Mouse (Mus musculus) embryonic facial prominence, embryonic 11.5 days (tissue): ENCODE results near the gene Gnb5. TPM values are rescaled to one million over a fixed set of nuclear protein-coding genes. Genes with fewer than 3 reads are reported as not detected.

Source experiments
- ATAC-seq: fragments of 200-750 bp; cut with Nextera tagmentation; replicated peaks from 2 replicates; pipeline ENCODE4 v1.8.0; 2017; ENCODE audit warnings: low read depth; ENCODE audit not compliant: insufficient number of reproducible peaks, low FRiP score, low TSS enrichment
- DNase-seq: peaks from one replicate; pipeline ENCODE4 v3.0.0-alpha.2; 2015; ENCODE audit warnings: low spot score
- H3K27ac ChIP-seq: fragments of 300-500 bp; sonication (generic); replicated peaks from 2 replicates; pipeline ENCODE4 v1.5.1; 2014; ENCODE audit warnings: mild to moderate bottlenecking, low read depth, low read length, control low read depth
- H3K27me3 ChIP-seq: fragments of 300-500 bp; sonication (generic); 2 replicates; pipeline ENCODE4 v1.6.1; 2014; ENCODE audit warnings: mild to moderate bottlenecking, low read length, moderate library complexity, mixed read lengths; ENCODE audit not compliant: control insufficient read depth, insufficient read depth
- H3K36me3 ChIP-seq: fragments of 300-500 bp; sonication (generic); replicated peaks from 2 replicates; pipeline ENCODE4 v1.6.1; 2014; ENCODE audit warnings: low read depth, mild to moderate bottlenecking, low read length, moderate library complexity, mixed read lengths; ENCODE audit not compliant: control insufficient read depth, insufficient read depth
- H3K4me1 ChIP-seq: fragments of 300-500 bp; sonication (generic); 2 replicates; pipeline ENCODE4 v1.6.1; 2014; ENCODE audit warnings: low read length, mixed read lengths; ENCODE audit not compliant: control insufficient read depth, insufficient read depth
- H3K4me2 ChIP-seq: fragments of 300-500 bp; sonication (generic); 2 replicates; pipeline ENCODE4 v1.6.1; 2014; ENCODE audit warnings: low read depth, mild to moderate bottlenecking, control low read depth, low read length, moderate library complexity
- H3K4me3 ChIP-seq: fragments of 300-500 bp; sonication (generic); 2 replicates; pipeline ENCODE4 v1.5.1; 2014; ENCODE audit warnings: low read depth, low read length, control low read depth
- H3K9ac ChIP-seq: fragments of 300-500 bp; sonication (generic); replicated peaks from 2 replicates; pipeline ENCODE4 v1.6.1; 2014; ENCODE audit warnings: mild to moderate bottlenecking, control low read depth, low read length
- H3K9me3 ChIP-seq: fragments of 300-500 bp; sonication (generic); replicated peaks from 2 replicates; pipeline ENCODE4 v1.6.1; 2016; ENCODE audit warnings: mild to moderate bottlenecking, low read length, inconsistent platforms, mixed read lengths; ENCODE audit not compliant: control insufficient read depth
- WGBS: fragments of 180-500 bp; shearing (Covaris S2); extraction: QIAGEN DNeasy Blood & Tissue Kit; methylation state at CpG from one replicate; pipeline ENCODE4 v1.1.7; 2014; 5-methylcytosine and 5-hydroxymethylcytosine counted together
- polyA plus RNA-seq: library from polyadenylated mRNA; unstranded; fragments of >200 nt; fragmentation: Nextera tagmentation; extraction: Ambion mirVana; gene quantifications from 2 replicates; pipeline ENCODE4 v1.2.1, GENCODE M21; 2014

Gene Gnb5
- polyA plus RNA-seq, 1 experiment from 2014 or later, result 32.0 TPM

DNA sequence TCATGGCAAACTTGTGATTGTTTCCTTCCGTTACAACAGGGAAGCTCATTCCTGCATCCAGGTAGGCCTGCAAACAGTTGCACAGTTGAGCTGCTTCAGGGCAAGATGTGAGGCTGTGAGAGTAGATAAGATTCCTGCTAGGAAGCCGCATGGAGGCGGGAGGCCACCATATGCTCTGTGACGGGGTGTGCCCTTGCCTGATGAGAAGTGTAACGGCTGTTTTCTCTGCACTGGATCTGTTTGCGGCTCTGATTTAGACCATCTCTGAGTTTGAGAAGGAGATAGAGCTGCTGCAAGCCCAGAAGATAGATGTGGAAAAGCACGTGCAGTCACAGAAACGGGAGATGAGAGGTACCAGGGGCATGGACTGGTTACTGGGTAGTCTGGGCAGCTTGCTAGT, 22.5 kb upstream of the Gnb5 start:
- DNase-seq, result no peak
- WGBS, result 83% methylated on average over 8 of the region's 8 CpGs

DNA sequence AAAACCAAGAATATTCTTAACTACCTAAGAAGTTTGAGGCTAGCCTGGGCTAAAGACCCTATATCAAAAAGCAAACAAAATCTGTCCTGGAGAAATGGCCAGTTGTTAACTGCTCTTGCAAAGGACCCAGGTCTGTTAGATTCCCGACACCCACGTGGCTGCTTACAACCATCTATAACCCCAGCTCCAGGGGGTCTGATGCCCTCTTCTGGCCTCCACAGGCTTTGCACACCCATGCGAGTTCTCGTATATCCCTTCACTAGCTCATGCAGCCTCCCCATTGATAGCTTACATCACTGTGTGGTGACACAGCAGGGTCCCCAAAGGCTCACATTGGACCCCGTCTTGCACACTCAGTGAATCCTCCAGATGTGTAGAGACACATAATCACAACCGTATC, 20.7 kb upstream of the Gnb5 start:
- DNase-seq (no peak), ATAC-seq (no peak)
- H3K4me1 ChIP-seq, result no peaks in the 10 kb centered on the region
- 81% methylated on average over 6 of the region's 6 CpGs for WGBS
- H3K27ac ChIP-seq, result no peak overlapping the region
- H3K4me3 ChIP-seq, result no peak overlapping the region
- no peaks in the 10 kb centered on the region for H3K9me3 ChIP-seq
- H3K27me3 ChIP-seq, result no peaks in the 10 kb centered on the region
- no peaks in the 10 kb centered on the region for H3K36me3 ChIP-seq
- no peak overlapping the region for H3K9ac ChIP-seq
- no peak overlapping the region for H3K4me2 ChIP-seq

More for the DNA sequence above, 22.5 kb upstream of the Gnb5 start:
- Histone ChIP-seq H3K9ac (no peak overlapping the region), H3K4me2 (no peak overlapping the region), H3K9me3 (no peaks in the 10 kb centered on the region), H3K27ac (no peak overlapping the region), H3K4me1 (no peaks in the 10 kb centered on the region), H3K27me3 (no peaks in the 10 kb centered on the region), H3K36me3 (no peaks in the 10 kb centered on the region), H3K4me3 (no peak overlapping the region)
- no peak for ATAC-seq

GRCm38 (mm10) chr9:75287636-75288035, 18.5 kb upstream of the Gnb5 start:
- Histone ChIP-seq H3K9me3 (no peaks in the 10 kb centered on the region), H3K27ac (no peak overlapping the region), H3K4me3 (no peak overlapping the region), H3K36me3 (no peaks in the 10 kb centered on the region), H3K4me2 (no peak overlapping the region), H3K27me3 (no peaks in the 10 kb centered on the region), H3K9ac (no peak overlapping the region), H3K4me1 (no peaks in the 10 kb centered on the region)
- ATAC-seq, result no peak
- DNase-seq, result no peak
- WGBS, result 71% methylated on average over 6 of the region's 6 CpGs

DNA sequence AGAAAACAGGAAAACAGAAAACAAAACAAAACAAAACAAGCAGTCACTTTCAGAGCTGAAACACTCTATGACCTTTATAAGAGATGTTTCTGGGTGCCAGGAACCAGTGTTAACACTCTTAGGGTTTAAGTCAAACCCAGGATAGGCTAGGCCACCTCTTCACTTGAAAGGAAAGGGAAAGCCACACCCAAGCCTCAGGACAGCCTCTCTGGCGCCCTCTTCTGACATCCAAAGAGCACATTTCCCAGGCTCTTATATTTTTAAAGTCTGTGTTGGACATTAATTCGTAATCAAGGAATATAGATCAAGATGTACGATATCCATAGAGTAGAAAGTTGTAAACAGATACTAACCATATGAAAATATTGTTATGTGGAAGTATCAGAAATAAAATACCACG, 16.5 kb upstream of the Gnb5 start:
- WGBS, result 52% methylated on average over 4 of the region's 4 CpGs
- DNase-seq, result peak; percentile 30

DNA sequence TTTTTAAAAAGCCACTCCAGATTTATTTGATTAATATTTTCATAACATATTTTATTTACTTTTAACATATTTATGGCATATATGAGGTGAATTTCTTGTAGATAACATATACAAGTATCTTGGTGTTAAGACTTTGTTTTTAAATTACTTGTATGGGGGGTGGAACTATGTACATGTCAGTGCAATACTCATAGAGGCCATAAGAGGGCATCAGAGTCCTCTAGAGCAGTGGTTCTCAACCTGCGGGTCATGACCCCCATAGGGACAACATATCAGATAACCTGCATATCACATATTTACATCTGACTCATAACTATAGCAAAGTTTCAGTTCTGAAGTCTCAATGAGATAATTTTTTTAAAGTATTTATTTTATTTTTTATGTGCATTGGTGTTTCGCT, 6.7 kb upstream of the Gnb5 start:
- 80% methylated on average over 2 of the region's 2 CpGs for WGBS
- H3K4me3 ChIP-seq, result no peak overlapping the region
- H3K27ac ChIP-seq, result no peak overlapping the region
- H3K4me1 ChIP-seq, result no peaks in the 10 kb centered on the region
- DNase-seq (no peak), ATAC-seq (no peak)
- H3K9me3 ChIP-seq, result no peaks in the 10 kb centered on the region
- H3K9ac ChIP-seq, result no peak overlapping the region
- H3K36me3 ChIP-seq, result no peaks in the 10 kb centered on the region
- no peaks in the 10 kb centered on the region for H3K27me3 ChIP-seq
- H3K4me2 ChIP-seq, result no peak overlapping the region

More for the DNA sequence above, 16.5 kb upstream of the Gnb5 start:
- H3K4me1 ChIP-seq, result no peaks in the 10 kb centered on the region
- no peaks in the 10 kb centered on the region for H3K27me3 ChIP-seq
- H3K9ac ChIP-seq, result no peak overlapping the region
- no peak for ATAC-seq
- no peak overlapping the region for H3K4me2 ChIP-seq
- H3K9me3 ChIP-seq, result no peaks in the 10 kb centered on the region
- no peak overlapping the region for H3K4me3 ChIP-seq
- no peaks in the 10 kb centered on the region for H3K36me3 ChIP-seq
- no peak overlapping the region for H3K27ac ChIP-seq

DNA sequence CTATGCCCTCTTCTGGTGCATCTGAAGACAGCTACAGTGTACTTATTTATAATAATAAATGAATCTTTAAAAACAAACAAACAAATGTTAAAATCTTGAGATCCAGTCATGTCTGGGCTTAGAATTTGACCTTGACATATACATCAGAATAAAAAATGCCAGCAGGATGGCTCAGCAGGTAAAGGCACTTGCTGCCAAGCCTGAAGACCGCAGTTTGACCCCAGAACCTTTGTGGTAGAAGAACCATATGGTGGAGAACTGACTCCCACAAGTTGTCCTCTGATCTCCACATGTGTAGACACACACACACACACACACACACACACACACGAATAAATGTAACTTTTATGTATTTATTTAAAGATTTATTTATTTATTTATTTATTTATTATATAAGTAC, 3.1 kb upstream of the Gnb5 start:
- H3K27ac ChIP-seq, result no peak overlapping the region
- H3K4me1 ChIP-seq, result no peaks in the 10 kb centered on the region
- DNase-seq (no peak), ATAC-seq (no peak)
- WGBS, result 87% methylated on average over 2 of the region's 2 CpGs
- no peaks in the 10 kb centered on the region for H3K36me3 ChIP-seq
- no peak overlapping the region for H3K4me2 ChIP-seq
- H3K9ac ChIP-seq, result no peak overlapping the region
- H3K9me3 ChIP-seq, result no peaks in the 10 kb centered on the region
- H3K4me3 ChIP-seq, result no peak overlapping the region
- H3K27me3 ChIP-seq, result no peaks in the 10 kb centered on the region

DNA sequence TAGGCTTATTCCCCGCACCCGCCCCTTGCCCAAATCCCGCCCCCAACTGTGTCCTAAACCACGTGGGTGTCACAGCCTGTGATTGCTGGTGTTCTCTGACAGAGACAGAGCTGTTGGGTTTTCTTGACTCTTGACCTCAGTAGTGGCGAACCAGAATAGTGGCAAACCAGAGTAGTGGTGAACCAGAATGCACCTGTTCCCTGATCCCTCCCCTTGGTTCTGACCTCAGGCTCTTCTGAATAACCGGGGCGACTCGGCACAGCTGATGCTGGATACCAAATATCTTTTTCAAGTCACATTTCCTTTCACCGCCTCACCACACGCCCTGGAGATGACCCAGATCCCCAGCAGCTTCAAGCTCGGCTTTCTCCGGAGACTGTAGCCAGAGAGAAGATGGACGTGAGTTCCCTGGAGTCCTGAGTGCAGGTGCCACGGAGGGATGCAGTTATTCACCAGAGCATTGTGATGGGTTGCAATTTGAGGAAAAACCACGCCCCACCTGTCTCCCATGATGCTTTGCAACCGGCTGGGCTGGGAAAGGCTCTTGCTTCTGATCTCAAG, 2.3 kb upstream of the Gnb5 start:
- ATAC-seq, result no peak
- Histone ChIP-seq H3K27me3 (no peaks in the 10 kb centered on the region), H3K4me3 (no peak overlapping the region), H3K9me3 (no peaks in the 10 kb centered on the region), H3K4me2 (no peak overlapping the region), H3K27ac (no peak overlapping the region), H3K9ac (no peak overlapping the region), H3K4me1 (no peaks in the 10 kb centered on the region), H3K36me3 (no peaks in the 10 kb centered on the region)
- no peak for DNase-seq
- 29% methylated on average over 16 of the region's 16 CpGs for WGBS

- 34% methylated on average over 7 of the region's 7 CpGs for WGBS
- Histone ChIP-seq H3K4me2 (no peak overlapping the region), H3K9me3 (no peaks in the 10 kb centered on the region), H3K9ac (no peak overlapping the region), H3K36me3 (no peaks in the 10 kb centered on the region), H3K4me3 (no peak overlapping the region), H3K27ac (no peak overlapping the region), H3K4me1 (no peaks in the 10 kb centered on the region), H3K27me3 (no peaks in the 10 kb centered on the region)
- no peak for ATAC-seq
- DNase-seq, result no peak
Measured at GRCm38 (mm10) chr9:75304286-75304685, 1.8 kb upstream of the Gnb5 start.
